Mouse (Mus musculus) cerebellum, adult 18-20 months (tissue): ENCODE measurements around the gene Ttl.

Experiments
- DNase-seq, 2 experiments: peaks; one replicate each; pipeline ENCODE4 v3.0.0; 2021

The Ttl gene

DNA sequence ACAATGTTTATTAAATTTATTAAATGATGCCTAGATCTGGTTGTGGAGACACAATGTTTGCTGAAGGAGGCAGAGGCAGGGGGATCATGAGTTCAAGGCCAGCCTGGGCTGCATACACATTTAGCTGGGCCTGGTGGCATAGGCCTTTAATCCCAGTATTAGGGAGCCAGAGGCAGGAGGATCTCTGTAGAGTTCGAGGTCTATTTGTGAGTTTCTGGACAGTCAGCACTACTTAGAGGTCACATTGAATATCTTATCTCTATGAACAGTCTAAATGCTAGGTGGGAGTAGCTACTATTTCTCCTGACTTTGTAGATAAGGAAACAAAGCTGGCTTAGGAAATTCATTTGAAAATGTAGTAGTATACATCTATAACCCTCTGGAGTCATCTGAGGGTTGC lies 21.8 kb downstream of the Ttl start:
- DNase-seq = no peak

GRCm38 (mm10) chr2:129090370-129090769 lies 24.6 kb downstream of the Ttl start:
- no peak for DNase-seq

DNA sequence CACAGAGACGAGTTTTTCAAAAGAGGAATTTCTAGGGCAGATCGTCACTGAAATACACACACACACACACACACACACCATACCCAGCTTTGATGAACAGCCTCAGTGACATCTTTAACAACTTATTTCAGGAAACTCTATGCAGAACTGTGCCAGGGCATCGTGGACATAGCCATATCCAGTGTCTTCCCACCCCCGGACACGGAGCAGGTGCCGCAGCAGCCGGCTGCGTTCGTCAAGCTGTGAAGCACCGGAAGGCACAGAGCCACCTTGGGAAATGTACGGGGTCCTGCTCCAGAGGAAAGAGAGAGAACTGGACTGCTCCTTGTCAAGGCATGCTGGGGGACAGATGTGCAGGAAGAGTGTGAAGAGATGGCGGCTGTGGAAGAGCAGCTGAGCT lies 27.1 kb downstream of the Ttl start:
- DNase-seq = no peak

GRCm38 (mm10) chr2:129093926-129094724 lies 28.4 kb downstream of the Ttl start:
- DNase-seq = no peak

DNA sequence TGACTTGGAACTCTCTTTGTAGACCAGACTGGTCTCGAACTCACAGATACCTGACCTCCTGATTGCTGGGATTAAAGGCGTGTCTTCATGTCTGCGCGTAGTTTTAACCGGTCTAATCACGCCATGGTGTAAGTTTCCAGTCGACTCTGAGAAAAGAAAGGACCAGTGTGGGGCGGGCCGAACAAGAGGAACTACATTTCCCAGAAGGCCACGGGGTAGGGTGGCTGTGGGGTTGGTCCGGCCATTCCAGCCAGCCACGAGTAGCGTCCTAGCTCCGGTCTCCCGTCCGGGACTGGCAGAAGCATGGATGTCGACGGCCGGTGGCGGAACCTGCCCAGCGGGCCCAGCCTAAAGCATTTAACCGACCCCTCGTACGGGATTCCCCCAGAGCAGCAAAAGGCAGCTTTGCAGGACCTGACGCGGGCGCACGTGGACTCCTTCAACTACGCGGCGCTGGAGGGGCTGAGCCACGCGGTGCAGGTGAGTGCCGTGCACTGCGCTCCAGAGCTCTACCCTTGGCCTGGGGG lies 35.1 kb downstream of the Ttl start, which contains the start of gene Polr1b:
Gene Polr1b, plus strand, starts transcription at position 212 of the 527 bp plus-strand sequence.
- DNase-seq = peak; percentile 91 to 96

DNA sequence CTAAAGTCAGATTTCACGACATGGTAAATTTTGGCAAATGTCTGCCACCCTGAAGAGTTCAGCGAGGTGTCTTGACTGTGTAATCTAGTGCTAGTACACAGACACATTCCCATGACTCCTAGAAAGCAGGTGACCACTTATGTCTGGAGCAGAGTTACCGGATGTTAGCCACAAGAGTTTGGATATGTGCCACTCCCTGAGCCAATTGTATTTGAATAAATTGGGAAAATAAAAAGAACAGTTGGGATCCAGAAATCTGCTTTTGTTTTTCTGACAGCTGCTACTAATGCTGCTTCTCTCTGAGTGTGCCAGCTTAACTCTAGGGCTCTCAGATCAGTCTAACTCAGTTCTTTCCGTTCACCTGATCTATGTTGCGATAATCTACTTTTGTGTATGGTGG lies 47.2 kb downstream of the Ttl start:
- DNase-seq = no peak

- DNase-seq = no peak
Measured at GRCm38 (mm10) chr2:129115706-129116367, 50.1 kb downstream of the Ttl start.

- DNase-seq = no peak
Measured at GRCm38 (mm10) chr2:129116368-129116739, 50.6 kb downstream of the Ttl start.

GRCm38 (mm10) chr2:129118061-129118460 lies 52.3 kb downstream of the Ttl start:
- DNase-seq = no peak

- DNase-seq = peak in 1 of 2 experiments; percentile 38
Measured at GRCm38 (mm10) chr2:129121986-129122385, 56.2 kb downstream of the Ttl start.

GRCm38 (mm10) chr2:129129412-129129929 lies 63.7 kb downstream of the Ttl start, which contains the start of gene Chchd5:
Gene Chchd5, plus strand, starts transcription at chr2:129129700.
- peak; percentile 91 to 96 for DNase-seq

DNA sequence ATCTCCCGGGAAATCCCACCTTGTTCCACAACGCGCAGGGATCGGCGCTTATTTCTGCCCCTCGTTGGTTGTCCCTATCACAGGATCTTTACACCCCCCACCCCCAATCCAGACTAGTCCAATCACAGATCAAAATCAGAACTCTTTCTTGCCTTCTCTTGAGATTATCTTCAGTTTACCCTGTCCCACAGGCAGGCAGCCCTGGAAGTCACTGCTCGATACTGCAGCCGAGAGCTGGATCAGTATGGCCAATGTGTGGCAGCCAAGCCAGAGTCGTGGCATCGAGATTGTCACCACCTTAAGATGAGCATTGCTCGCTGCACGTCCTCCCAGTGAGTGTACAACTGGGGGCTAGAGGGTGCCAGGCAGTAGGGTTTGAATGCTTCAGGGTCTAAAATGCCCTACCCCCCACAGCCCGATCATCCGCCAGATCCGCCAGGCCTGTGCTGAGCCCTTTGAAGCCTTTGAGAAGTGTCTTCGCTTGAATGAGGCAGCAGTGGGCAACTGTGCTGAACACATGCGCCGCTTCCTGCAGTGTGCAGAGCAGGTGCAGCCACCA lies 64.3 kb downstream of the Ttl start:
- peak in 1 of 2 experiments; percentile 35 for DNase-seq

DNA sequence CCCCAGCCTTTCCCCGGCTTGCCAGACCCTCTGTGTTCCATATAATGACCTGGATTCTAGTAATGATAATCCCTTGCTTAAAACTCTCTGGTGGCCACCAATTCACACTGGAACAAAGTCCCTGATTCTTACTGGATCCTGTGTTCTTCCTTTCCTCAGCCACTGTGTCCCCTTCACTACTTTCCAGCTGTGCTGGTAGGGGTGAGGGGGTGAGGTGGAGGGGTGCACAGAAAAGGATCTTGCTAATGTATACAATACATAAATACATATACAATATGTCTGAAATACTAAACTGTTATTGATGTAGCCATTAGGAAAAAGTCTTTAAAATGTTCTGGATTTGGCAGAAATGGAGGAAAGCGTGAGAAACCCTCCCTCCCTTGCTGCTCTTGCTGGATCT lies 65.0 kb downstream of the Ttl start:
- DNase-seq = no peak

DNA sequence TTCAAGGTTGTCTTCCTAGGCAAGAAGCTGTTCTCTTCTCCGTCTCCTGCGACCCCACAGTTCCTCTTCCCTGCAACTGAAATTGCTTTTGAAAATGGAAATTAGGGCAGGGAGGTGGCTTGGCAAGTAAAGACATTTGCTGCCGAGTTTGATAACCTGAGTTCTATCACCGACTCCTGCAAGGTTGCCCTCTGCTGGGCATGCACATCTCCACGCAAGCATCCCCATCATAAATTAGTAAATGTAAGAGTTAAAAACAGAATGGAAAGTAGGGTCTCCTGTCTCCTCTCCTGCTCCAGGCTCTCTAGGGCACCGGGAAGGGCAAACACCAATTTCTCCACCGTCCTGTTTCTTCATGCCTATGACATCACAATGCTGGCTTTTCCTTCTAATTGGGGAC lies 66.5 kb downstream of the Ttl start:
- no peak for DNase-seq

DNA sequence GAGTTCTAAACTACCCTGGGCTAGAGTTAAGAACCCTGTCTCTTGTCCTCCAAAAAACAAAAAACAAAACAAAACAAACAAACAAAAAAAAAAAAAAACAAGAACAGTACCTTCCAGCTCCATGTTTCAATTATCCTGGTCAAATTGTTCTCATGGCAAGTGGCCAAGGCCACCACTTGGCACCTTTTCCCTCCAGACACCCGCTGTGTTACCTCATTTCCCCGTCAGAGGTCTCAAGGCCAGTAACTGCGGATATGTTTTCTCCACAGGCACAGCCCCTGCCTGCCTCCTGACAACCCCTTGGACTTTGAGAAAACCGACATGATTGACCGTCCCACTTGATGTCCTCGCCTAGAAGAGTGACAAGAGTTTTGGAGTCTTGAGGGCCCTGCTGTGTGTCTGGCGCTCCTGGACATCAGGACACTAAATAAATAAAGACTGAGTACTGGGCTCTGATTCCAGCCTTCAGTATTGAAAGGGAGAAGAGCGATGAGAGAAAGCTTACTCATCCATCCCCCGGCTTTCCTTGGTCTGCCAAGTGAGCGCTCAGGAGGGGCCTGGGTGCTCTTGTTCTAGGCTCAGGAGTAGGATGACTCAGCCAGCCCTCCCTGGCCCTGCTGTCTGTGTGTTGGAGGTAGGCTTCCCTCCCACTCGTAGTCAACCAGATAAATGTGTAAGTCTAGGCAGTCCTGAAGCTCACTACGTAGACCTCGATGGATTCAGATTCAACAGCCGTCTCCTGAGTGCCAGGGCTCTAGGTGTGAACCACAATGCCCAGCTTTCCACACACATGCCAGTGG lies 67.5 kb downstream of the Ttl start:
- DNase-seq = peak in 1 of 2 experiments; percentile 57

DNA sequence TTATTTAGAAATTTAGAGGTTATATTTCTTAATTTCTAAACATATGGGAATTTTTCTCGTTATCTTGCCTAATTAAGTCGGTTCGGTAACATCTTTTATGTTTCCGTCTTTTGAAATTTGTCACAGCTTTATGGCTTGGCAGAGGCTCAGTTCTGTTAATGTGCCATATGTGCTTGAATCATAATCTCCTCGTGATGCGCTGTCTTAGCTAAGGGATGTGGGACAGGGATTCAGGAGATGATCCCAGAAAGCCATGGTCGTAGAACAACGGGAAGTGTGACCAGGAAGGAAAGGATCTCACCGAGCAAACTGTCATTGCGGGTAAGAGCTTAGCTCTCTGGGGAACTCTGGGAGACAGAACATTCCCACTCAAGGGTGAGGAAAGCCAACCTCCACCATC lies 74.2 kb downstream of the Ttl start:
- DNase-seq = peak; percentile 54 to 63
